Mouse (Mus musculus): Measurements from ENCODE around the gene Gm20458.

DNA sequence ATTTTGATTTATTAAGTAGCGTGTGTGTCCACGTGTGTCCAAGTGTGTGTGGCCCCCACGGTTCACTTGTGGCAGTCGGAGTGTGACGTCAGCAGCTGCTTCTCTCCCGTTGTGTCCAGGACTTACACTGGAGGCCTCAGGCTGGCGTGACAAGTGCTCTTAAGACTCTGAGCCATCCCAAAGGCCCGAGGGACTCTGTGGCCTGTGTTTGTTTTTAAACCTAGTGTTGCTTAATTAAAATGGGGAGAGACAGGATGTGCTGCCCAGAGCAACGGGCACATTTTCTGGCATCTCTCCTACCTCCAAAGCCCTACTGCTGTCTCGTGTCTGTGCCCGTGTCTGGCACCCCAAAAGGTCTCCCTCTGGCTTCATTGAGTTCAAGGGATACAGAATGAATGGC lies 37.3 kb upstream of the Gm20458 start:
- TF ChIP-seq CTCF (IDR thresholded peaks at IDR 0.05; ENCODE audit: low read depth) = no peak
- TF ChIP-seq EP300 (IDR thresholded peaks at IDR 0.05; ENCODE audit: low read depth) = no peak

All from liver, postnatal 0 days (tissue).